Mouse (Mus musculus) cerebral cortex, adult 2 months (tissue): ENCODE results near the gene Kcnip2.

ENCODE experiments used
- WGBS: fragments of 180-500 bp; shearing (Covaris S2); methylation state at CpG from one replicate; pipeline ENCODE4 v1.1.7; 2018; 5-methylcytosine and 5-hydroxymethylcytosine counted together

Kcnip2 gene

GRCm38 (mm10) chr19:45781676-45782075 is 34.2 kb downstream of the Kcnip2 start:
- WGBS = 25% methylated on average over 8 of the region's 8 CpGs

- 53% methylated on average over 13 of the region's 13 CpGs for WGBS
Observed at GRCm38 (mm10) chr19:45780350-45780915, 35.4 kb downstream of the Kcnip2 start.

DNA sequence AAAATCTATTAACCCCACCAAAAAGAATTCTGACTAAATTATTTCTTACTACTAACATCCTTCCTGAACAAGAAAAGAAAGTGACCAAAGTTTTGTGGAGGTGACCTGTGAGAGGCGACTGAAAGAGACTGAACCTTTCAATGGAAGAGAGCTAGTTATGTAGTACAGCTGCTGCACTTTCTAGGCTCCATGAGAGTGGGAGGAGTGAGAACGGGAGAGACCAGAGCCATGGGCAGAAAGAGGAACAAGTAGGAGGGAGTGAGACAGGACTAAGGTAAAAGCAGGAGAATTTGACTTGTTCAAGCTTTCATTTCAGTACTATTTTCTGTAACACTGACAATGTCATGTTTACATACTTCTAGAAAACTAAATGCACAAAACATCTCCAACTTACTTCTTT is 40.4 kb downstream of the Kcnip2 start:
- 48% methylated on average over 2 of the region's 2 CpGs for WGBS

- 66% methylated on average over 5 of the region's 5 CpGs for WGBS
Observed at GRCm38 (mm10) chr19:45771501-45771900, 44.4 kb downstream of the Kcnip2 start.

DNA sequence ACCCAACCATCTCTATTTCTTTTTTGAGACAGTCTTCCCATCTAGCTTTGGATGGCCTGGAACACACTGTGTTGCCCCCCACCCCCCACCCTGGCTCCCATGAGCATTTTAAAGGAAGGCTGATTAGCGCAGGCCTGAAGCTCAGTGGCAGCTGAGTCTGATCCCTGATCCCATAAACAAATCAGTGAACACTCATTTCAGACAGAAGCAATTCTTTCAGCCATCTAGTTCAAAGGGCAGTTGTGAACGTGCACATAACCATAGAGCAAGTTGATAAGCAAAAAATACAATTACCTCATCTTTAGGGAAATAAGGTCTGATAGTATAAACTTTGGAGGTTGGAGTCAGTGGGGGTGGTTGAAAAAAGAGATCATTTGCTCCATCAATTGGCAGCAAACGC is 55.1 kb downstream of the Kcnip2 start:
- 86% methylated on average over 3 of the region's 3 CpGs for WGBS

DNA sequence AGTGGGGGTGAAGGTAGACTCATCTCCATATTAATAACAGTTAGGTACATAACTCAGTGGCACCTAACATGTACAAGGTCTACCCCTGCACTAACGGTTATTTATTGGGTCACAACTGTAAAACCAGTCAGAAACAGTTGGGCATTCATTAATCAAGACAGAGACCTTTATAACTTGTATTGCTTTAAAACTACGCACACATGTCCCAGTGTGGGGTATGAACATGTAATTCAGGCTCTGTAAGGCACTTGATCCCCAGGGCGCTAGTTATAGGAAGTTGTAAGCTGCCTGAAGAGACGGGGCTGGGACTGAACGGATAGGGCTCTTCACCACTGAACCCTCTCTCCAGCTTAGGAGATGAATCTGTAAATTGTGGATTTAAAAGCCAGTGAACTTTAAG is 57.2 kb downstream of the Kcnip2 start:
- 86% methylated on average over 5 of the region's 5 CpGs for WGBS

DNA sequence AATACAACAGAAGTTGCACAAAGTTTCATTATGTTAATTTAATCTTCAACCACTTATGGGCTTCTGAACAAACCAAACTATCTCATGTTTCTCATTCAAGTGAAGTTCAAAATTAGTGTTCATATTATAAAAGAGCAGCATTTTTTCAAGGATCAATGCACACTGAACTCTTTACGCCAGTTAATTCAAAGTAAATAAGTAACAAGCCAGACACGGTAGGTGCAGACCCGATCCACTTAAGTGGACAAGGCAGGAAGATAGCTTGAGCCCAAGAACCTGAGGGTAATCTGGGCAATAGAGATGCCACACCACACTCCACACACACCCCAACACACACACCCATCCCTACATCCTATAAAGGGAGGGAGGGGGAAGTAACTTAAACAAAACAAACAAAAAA is 62.3 kb downstream of the Kcnip2 start:
- 93% methylated on average over 3 of the region's 3 CpGs for WGBS

- 89% methylated on average over 7 of the region's 7 CpGs for whole genome bisulfite sequencing
Observed at GRCm38 (mm10) chr19:45751881-45752280, 64.0 kb downstream of the Kcnip2 start.

- WGBS = under 1% methylated on average over 59 of the region's 60 CpGs
Observed at GRCm38 (mm10) chr19:45749243-45750043, 66.4 kb downstream of the Kcnip2 start, which contains the start of gene Npm3. Npm3 (minus strand) TSS chr19:45749591.

GRCm38 (mm10) chr19:45748691-45749242 is 67.1 kb downstream of the Kcnip2 start:
- 2% methylated on average over 33 of the region's 33 CpGs for WGBS

DNA sequence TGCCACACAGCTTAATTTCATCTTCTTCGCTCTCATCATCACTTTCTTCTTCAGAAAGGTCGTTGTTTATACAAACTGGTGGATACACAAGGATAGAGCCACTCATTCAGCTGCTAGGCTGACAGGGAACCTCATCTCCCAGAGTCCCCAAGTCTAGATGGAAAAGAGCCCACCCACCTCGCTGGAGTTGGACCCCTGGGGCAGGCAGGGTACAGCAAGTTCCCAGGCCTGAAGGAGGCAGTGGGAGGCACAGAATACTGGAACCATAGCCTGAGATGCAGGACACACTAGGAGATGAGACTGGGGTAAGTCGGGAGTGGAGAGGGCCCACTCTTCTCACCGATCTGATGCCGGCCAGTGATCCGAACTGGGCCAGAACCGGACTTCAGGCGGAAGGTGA is 67.7 kb downstream of the Kcnip2 start:
- WGBS = 50% methylated on average over 9 of the region's 9 CpGs

DNA sequence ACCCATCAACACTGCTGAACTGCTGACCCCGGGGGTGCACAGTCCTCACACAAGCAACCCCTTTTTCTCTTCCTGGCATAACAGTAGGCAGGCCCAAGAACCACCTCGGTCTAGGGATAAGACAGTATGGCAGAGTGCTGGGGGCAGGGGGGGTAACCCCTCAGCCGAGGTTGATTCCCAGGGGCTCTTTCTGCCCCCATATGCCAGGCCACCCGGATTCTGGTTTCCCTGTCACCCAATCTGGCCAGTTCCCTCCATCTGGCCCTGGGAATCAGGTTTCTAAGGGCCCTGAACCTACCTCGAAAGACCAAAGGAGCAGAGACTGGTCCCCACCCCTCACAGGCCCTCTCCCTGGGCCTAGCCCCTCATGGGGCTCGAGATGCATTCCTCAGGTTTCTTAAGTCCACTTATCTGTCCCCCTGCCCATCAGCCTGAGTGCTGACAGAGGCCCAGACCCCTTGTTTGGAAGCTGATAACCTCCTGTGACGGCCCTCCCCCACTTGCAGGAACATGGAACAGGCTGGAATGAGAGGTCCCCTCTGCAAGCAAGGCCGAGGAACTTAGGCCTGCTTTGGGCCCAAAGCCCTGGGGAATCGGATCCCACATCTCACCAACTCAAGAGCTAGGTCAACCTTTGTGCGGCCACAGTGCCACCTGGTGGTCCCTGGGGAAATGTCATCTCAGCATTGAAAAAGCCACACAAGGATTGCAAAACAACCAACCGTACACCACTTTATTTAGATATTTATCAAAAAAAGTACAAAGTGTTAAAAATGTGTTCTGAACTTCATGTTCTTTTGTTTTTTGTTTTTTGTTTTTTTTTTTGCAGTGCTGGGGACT is 68.6 kb downstream of the Kcnip2 start:
- 43% methylated on average over 11 of the region's 11 CpGs for WGBS

DNA sequence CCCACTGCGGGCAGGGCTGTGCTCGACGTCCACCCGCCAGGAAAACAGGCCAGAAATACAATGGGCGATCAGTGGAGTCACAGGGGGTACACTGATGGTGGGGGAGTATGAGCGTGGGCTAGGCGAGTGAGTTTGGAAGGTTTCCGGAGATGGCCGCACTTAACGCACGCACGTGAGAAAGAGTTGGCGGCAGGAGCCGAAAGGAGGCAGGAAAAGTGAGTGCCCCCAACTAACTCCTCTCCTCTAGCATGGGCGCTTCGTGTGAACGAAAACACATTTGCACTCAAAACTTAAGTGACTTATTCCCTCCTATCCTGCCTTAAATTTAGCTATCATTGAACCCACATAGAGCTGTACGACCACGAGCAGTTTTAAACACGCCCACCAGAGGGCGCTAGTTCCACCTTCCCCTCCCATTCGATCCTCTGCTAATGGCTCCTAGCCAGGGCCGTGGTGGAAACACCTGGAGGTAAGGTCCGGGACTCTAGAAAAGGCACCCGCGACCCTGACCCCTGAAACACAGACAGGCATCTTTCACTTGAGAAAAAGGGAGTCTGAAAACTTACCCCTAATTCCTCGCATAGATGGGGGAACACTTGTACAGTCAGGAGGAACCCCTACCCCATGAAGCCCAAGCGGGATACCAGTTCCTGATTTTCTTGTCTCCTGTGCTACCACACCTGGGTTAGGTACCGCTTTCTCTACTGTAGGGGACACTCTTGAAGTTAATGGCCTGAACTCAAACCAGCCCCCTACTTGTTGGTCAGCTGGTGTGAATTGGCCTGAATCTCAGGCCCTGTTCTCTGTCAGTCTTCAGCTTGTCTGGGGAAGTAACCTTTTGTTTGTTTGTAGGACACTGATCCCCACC is 69.5 kb downstream of the Kcnip2 start:
- 20% methylated on average over 29 of the region's 29 CpGs for WGBS

DNA sequence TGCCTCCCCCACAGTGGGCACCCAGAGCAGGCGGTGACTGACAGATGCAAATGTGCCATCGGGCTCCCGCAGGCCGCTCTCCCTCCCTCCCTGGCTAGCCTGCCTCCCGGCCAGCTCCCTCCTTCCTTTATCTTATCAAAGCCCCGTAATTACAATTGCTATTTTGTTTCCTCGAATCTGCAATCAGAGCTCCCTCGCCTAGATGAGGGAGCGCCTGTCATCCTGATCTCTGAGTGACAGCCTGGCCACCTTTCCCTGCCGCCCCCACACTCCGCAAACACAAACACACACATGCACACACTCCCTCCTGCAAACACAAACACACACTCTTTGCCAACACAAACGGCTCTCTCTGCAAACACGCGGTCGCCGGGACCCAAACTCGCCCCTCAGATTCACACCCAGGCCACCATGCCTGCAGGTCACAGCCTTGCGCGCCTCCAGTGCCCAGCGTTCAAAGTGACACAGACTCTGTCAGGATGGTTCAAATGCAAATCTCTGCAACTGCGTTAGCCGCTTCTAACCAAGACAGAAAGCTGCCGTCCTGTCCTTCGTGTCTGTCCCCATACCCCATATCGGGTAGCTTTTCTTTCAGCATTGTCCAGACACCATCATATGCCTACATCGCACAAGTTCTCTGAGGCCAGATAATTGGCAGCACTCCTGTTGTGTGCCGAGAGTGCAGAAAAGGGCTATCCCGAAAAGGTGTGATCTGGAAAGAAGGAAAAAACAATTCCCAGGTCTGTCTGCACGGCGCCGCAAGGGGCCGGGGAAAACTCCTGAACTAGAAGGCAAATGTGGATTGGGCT is 70.3 kb downstream of the Kcnip2 start:
- WGBS = 15% methylated on average over 32 of the region's 32 CpGs

- 61% methylated on average over 7 of the region's 7 CpGs for WGBS
Observed at GRCm38 (mm10) chr19:45743619-45744018, 72.2 kb downstream of the Kcnip2 start.

GRCm38 (mm10) chr19:45742984-45743575 is 72.8 kb downstream of the Kcnip2 start:
- WGBS = 6% methylated on average over 34 of the region's 44 CpGs

DNA sequence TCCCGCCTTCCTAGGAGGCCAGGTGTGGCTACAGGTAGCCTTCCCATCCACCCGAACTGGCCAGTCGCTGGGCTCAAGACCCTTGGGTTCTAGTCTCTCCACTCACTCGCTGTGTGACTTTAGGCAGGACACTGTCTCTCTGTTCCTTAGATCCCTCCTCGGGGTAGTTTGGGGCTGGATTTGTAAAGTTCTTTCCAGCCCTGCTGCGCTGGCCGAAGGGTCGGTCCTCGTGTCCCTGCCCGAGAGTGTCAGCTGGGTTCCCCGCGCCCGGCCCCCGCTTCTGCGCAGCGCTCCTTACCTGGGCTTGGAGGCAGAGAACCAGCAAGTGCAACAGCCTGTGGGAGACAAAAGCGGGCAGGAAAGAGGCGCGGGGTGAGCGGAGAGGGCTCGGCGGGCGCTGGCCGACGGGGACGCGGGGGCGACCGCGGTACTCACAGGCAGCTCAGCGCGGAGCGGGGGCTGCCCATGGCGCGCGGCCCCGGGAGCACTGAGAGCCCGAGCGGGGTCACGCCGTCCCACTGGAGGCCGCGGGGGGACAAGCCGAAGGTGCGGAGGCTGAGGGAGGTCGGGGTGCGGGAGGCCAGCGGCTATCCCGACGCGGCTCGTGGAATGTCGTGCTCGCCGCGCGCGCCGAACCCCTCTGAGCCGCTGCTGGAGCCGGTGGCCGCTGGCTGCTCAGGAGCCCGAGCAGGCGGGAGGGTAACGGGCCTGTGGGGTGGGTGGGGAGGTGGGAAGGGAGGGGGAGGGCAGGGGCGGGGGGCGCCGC is 73.5 kb downstream of the Kcnip2 start, which contains the start of gene Fgf8:
Gene Fgf8, minus strand, starts transcription at position 698 of the 766 bp plus-strand sequence.
- WGBS = 1% methylated on average over 62 of the region's 68 CpGs
